Mouse (Mus musculus) MEL (cell line): ENCODE measurements around the gene Kifc5b. TPM values are rescaled to one million over a fixed set of nuclear protein-coding genes. Genes with fewer than 3 reads are reported as not detected.

Source experiments
- DNase-seq: peaks from one replicate; pipeline ENCODE4 v3.0.0; 2011; ENCODE audit warnings: low read depth, low spot score
- H3K27ac ChIP-seq: 2 replicates; pipeline ENCODE4 v1.5.1; 2012; ENCODE audit warnings: low read depth, mild to moderate bottlenecking, control low read depth, low read length, moderate library complexity; ENCODE audit not compliant: control insufficient read depth
- H3K27me3 ChIP-seq, 2 experiments: fragments of 150-350 bp in 1 of 2; sonication (generic) in 1 of 2; 2 replicates each; pipeline ENCODE4 v1.6.1; 2012; ENCODE audit warnings: low read length in 2 of 2, mild to moderate bottlenecking in 2 of 2, improper control_type of control experiment in 1 of 2, moderate library complexity in 1 of 2; ENCODE audit not compliant: insufficient read depth in 2 of 2, control insufficient read depth in 1 of 2
- H3K36me3 ChIP-seq, 2 experiments: 2 replicates each; pipeline ENCODE4 v1.6.1; 2012 to 2014; ENCODE audit warnings: low read length in 2 of 2, improper control_type of control experiment in 1 of 2, inconsistent platforms in 1 of 2, mild to moderate bottlenecking in 1 of 2; ENCODE audit not compliant: insufficient read depth in 2 of 2, control insufficient read depth in 1 of 2
- H3K4me1 ChIP-seq, 2 experiments: fragments of 150-350 bp in 1 of 2; sonication (generic) in 1 of 2; 2 replicates each; pipeline ENCODE4 v1.6.1; 2012; ENCODE audit warnings: low read length in 2 of 2, improper control_type of control experiment in 1 of 2, mild to moderate bottlenecking in 1 of 2; ENCODE audit not compliant: insufficient read depth in 2 of 2, control insufficient read depth in 1 of 2
- H3K4me3 ChIP-seq, 2 experiments: fragments of 150-350 bp in 1 of 2; sonication (generic) in 1 of 2; 2 replicates each; pipeline ENCODE4 v1.5.1; 2012; ENCODE audit warnings: low read depth in 2 of 2, low read length in 2 of 2, mild to moderate bottlenecking in 2 of 2, moderate library complexity in 2 of 2, control low read depth in 1 of 2, improper control_type of control experiment in 1 of 2; ENCODE audit not compliant: control insufficient read depth in 1 of 2, insufficient read depth in 1 of 2
- H3K79me2 ChIP-seq: 2 replicates; pipeline ENCODE4 v1.6.1; 2012; ENCODE audit warnings: mild to moderate bottlenecking, low read length, moderate library complexity; ENCODE audit not compliant: control insufficient read depth, poor library complexity, insufficient read depth
- H3K9ac ChIP-seq: 2 replicates; pipeline ENCODE4 v1.6.1; 2012; ENCODE audit warnings: low read depth, mild to moderate bottlenecking, control low read depth, low read length, moderate library complexity; ENCODE audit not compliant: control insufficient read depth, poor library complexity, severe bottlenecking
- H3K9me3 ChIP-seq: fragments of 150-350 bp; sonication (generic); replicated peaks from 2 replicates; pipeline ENCODE4 v1.6.1; 2012; ENCODE audit warnings: mild to moderate bottlenecking, low read length, improper control_type of control experiment, moderate library complexity; ENCODE audit not compliant: insufficient read depth
- EP300 ChIP-seq, 2 experiments: IDR thresholded peaks; 2 replicates each; pipeline ENCODE4 v1.6.1; 2011; ENCODE audit warnings: improper control_type of control experiment in 2 of 2, low read length in 2 of 2, low read depth in 1 of 2, mild to moderate bottlenecking in 1 of 2
- ETS1 ChIP-seq: IDR thresholded peaks from 2 replicates; pipeline ENCODE4 v1.6.1; 2012; ENCODE audit warnings: low read depth, mild to moderate bottlenecking, inconsistent platforms, low read length, improper control_type of control experiment, moderate library complexity
- JUND ChIP-seq: IDR thresholded peaks from 2 replicates; pipeline ENCODE4 v1.6.1; 2011; ENCODE audit warnings: low read depth, mild to moderate bottlenecking, improper control_type of control experiment, low read length
- KAT2A ChIP-seq: conservative IDR thresholded peaks from 2 replicates; pipeline ENCODE4 v1.6.1; 2012; ENCODE audit warnings: low read depth, low read length, improper control_type of control experiment, inconsistent platforms
- MAFK ChIP-seq: IDR thresholded peaks from 2 replicates; pipeline ENCODE4 v1.6.1; 2011; ENCODE audit warnings: low read depth, mild to moderate bottlenecking, low read length, improper control_type of control experiment, borderline replicate concordance
- MAX ChIP-seq: IDR thresholded peaks from 2 replicates; pipeline ENCODE4 v1.6.1; 2011; ENCODE audit warnings: low read length, improper control_type of control experiment
- MAZ ChIP-seq: IDR thresholded peaks from 2 replicates; pipeline ENCODE4 v1.6.1; 2012; ENCODE audit warnings: low read depth, mild to moderate bottlenecking, inconsistent platforms, low read length, improper control_type of control experiment
- MEF2A ChIP-seq: IDR thresholded peaks from 2 replicates; pipeline ENCODE4 v1.6.1; 2014; ENCODE audit warnings: low read depth, mild to moderate bottlenecking, inconsistent platforms, low read length, improper control_type of control experiment; ENCODE audit not compliant: poor library complexity, insufficient replicate concordance, severe bottlenecking; ENCODE audit errors: extremely low read depth
- MXI1 ChIP-seq: IDR thresholded peaks from 2 replicates; pipeline ENCODE4 v1.6.1; 2011; ENCODE audit warnings: mild to moderate bottlenecking, low read depth, low read length, improper control_type of control experiment
- NRF1 ChIP-seq: IDR thresholded peaks from 2 replicates; pipeline ENCODE4 v1.6.1; 2014; ENCODE audit warnings: low read depth, mild to moderate bottlenecking, inconsistent platforms, low read length, improper control_type of control experiment, moderate library complexity; ENCODE audit not compliant: poor library complexity, insufficient read depth, severe bottlenecking
- POLR2A ChIP-seq, 2 experiments: IDR thresholded peaks; 2 replicates each; pipeline ENCODE4 v1.6.1; 2011 to 2012; ENCODE audit warnings: low read length in 2 of 2, mild to moderate bottlenecking in 2 of 2, control low read depth in 1 of 2, improper control_type of control experiment in 1 of 2, low read depth in 1 of 2, moderate library complexity in 1 of 2; ENCODE audit not compliant: control insufficient read depth in 1 of 2, insufficient read depth in 1 of 2, poor library complexity in 1 of 2
- SIN3A ChIP-seq: IDR thresholded peaks from 2 replicates; pipeline ENCODE4 v1.6.1; 2012; ENCODE audit warnings: low read length, improper control_type of control experiment, inconsistent platforms
- SMC3 ChIP-seq: IDR thresholded peaks from 2 replicates; pipeline ENCODE4 v1.6.1; 2011; ENCODE audit warnings: low read depth, low read length, improper control_type of control experiment
- TAL1 ChIP-seq: IDR thresholded peaks from 2 replicates; pipeline ENCODE4 v1.6.1; 2012; ENCODE audit warnings: mild to moderate bottlenecking, inconsistent platforms, low read length, moderate library complexity, mixed read lengths
- TBP ChIP-seq: IDR thresholded peaks from 2 replicates; pipeline ENCODE4 v1.8.0; 2011; ENCODE audit warnings: low read depth, low read length, improper control_type of control experiment
- TCF12 ChIP-seq: IDR thresholded peaks from 2 replicates; pipeline ENCODE4 v1.6.1; 2014; ENCODE audit warnings: low read depth, mild to moderate bottlenecking, inconsistent platforms, low read length, improper control_type of control experiment, moderate library complexity
- UBTF ChIP-seq: IDR thresholded peaks from 2 replicates; pipeline ENCODE4 v1.6.1; 2012; ENCODE audit warnings: low read depth, mild to moderate bottlenecking, inconsistent platforms, low read length, improper control_type of control experiment, moderate library complexity, borderline replicate concordance; ENCODE audit not compliant: insufficient read depth
- polyA plus RNA-seq, 2 experiments: library from polyadenylated mRNA; stranded (reverse) in 1 of 2; unstranded in 1 of 2; fragments of >175 nt in 1 of 2; fragments of >200 nt in 1 of 2; gene quantifications; 2 replicates each; pipeline versions ENCODE4 v1.2.1 to v1.2.4; 2012; ENCODE audit warnings: low replicate concordance in 2 of 2, low read depth in 1 of 2; ENCODE audit not compliant: insufficient read length in 2 of 2, insufficient read depth in 1 of 2, missing spikeins in 1 of 2
- total RNA-seq: library from RNA; depleted of rRNA; stranded (reverse); fragments of 300-350 nt; gene quantifications from 2 replicates; pipeline ENCODE4 v1.2.3, GENCODE M21; 2012

Gene Kifc5b
- total and polyA plus RNA-seq, 3 experiments: 10.6 to 111 (median 45.4) TPM

GRCm38 (mm10) chr17:26868756-26869155 lies 48.1 kb upstream of the Kifc5b start:
- Histone ChIP-seq H3K36me3 (no peaks in the 10 kb centered on the region), H3K27me3 (no peaks in the 10 kb centered on the region), H3K4me1 (no peaks in the 10 kb centered on the region), H3K4me3 (no peak overlapping the region), H3K27ac (no peak overlapping the region), H3K79me2 (no peaks in the 10 kb centered on the region), H3K9me3 (no peaks in the 10 kb centered on the region), H3K9ac (no peak overlapping the region)
- no peak for TF ChIP-seq EP300 (IDR thresholded peaks at IDR 0.05; ENCODE audit: low read depth in 1 of 2, low read length in 2 of 2)
- no peak for DNase-seq

GRCm38 (mm10) chr17:26872870-26873269 lies 44.0 kb upstream of the Kifc5b start:
- no peaks in the 10 kb centered on the region for H3K79me2 ChIP-seq
- H3K36me3 ChIP-seq: no peaks in the 10 kb centered on the region
- no peak for DNase-seq
- no peaks in the 10 kb centered on the region for H3K27me3 ChIP-seq
- H3K4me3 ChIP-seq: no peak overlapping the region
- no peaks in the 10 kb centered on the region for H3K9me3 ChIP-seq
- no peak overlapping the region for H3K27ac ChIP-seq
- TF ChIP-seq TAL1 (no peak), MEF2A (no peak), MAFK (no peak), SIN3A (no peak), MXI1 (no peak), TBP (no peak), KAT2A (no peak), SMC3 (no peak), POLR2A (IDR thresholded peaks at IDR 0.05; ENCODE audit: control insufficient read depth in 1 of 2, insufficient read depth in 1 of 2, low read depth in 1 of 2, low read length in 2 of 2, poor library complexity in 1 of 2) (no peak), ETS1 (no peak), MAZ (no peak), UBTF (no peak), NRF1 (no peak), TCF12 (no peak), JUND (no peak), MAX (no peak)
- no peaks in the 10 kb centered on the region for H3K4me1 ChIP-seq
- no peak overlapping the region for H3K9ac ChIP-seq
